Mouse (Mus musculus) cortical plate, adult 2 months (tissue): ENCODE measurements around the gene Ryk.

Source experiments
- CTCF ChIP-seq: fragments of 200-500 bp; IDR thresholded peaks from 2 replicates; pipeline ENCODE4 v1.5.1; 2011; ENCODE audit warnings: mild to moderate bottlenecking, control low read depth, low read length; ENCODE audit not compliant: insufficient read depth; ENCODE audit errors: extremely low read depth
- POLR2A ChIP-seq: fragments of 200-500 bp; IDR thresholded peaks from 2 replicates; pipeline ENCODE4 v1.6.1; 2011; ENCODE audit warnings: mild to moderate bottlenecking, low read length, control low read depth; ENCODE audit not compliant: insufficient read depth; ENCODE audit errors: extremely low read depth

GRCm38 (mm10) chr9:102806056-102806573, 28.6 kb upstream of the Ryk start:
- TF ChIP-seq CTCF (no peak), POLR2A (no peak)
